Mouse (Mus musculus): ENCODE measurements around the gene Pipox.
A peak's percentile ranks its signal among the peaks of the same experiment; 100 is the strongest.

Pipox gene

DNA sequence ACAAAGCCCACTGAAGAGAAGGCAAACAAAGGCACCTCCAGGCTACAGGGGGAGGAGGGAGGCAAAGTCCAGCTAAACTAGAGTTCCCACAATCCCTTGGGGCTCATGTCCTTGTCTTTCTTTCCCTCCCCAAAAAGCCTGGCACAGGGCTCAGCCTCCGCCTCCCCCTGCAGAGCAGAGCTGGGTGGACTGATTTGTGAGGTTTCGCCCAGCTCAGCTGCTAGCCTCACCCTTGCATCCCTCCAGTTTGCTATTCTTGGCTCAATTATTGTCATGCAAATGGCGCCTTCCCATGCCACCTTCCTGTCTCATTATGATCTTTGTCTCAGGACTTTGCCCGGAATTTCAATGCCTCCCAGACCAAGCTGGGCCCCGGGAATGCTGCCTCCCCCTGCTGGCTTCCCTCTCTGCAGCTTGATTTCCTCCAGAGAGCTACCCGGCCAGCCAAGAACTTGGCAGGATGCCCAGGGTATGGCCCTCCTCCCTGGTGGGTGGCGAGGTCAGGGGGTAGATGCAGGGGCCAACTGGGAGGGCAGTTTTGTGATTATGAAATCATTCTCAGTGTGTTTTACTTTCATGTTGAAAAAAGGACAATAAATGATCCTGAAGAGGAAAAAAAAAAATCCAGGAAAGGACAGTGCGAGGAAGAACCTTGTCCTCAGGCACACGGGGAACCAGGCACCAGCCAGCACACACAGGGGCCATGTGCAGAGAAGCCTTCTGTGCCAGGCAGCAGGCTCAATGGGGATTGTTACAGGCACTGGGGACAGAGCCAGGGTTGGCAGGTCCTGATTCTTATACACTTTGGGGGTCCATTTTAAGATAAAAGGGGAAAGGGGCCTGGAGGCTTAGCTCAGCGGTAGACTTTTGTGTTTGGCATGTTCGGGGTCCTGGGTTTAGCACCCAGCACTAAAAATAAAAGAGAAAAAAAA is at the start of gene Pipox:
Gene Pipox, minus strand, starts transcription at position 310 of the 932 bp plus-strand sequence.
- DNase-seq (ENCODE audit: low spot score in 2 of 2): peak in 1 of 2 experiments; percentile 45

DNA sequence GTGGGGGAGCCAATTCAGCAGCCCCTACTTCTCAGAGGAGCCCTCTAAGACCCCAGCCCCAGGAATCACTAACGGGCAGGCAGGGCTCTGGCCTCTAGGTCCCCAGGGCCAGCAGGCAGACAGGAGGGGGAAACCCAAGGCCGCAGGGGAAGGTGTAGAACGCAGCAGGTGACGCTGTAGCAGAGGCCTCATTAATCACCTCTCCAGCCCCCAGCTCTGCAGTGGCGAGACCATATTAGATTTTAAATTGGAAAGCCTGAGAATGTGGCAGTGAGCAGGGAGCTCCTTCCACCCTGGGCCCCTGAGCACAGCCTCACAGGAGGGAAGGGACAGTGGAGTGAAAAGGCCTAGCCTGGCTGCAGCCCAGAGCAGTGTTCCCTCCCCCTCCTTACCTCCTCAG is 48.3 kb upstream of the Pipox start:
- DNase-seq (ENCODE audit: low spot score in 2 of 2): no peak

DNA sequence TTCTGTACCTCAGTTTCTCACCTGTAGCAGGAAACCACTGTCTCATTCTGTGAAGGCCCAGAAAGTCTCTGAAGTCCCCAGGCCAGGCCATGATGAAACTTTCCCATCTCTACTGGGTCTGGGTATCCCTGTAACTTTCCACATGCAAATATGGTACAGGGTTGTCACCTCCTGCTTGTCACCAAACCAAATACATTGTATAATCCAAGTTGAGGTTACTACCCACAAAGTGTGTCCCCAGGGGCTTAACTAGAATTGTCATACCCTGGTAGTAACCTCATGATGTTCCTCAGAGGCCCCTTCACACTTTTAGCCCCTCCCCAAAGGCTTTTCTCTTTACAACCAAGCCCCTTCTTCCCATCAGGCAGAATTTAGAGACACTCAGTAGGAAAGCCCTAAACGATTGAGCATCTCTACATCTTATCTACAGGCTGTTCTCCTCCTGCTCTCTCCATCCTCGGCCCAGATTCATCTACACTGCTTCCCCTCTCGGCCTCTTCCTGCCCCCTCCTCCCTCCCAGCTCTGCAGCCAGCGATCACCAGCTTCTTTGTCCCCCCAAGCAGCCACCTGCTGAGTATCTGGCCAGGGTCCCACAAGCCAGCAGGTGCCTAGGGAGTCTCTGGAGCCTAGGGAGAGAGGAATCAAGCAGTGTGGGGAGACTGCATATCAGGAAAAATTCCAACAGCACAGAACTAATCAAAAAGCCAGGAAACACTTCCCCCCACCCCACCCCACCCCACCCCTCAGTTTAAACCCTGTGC is 43.9 kb upstream of the Pipox start:
- no peak for DNase-seq (ENCODE audit: low spot score in 2 of 2)

DNA sequence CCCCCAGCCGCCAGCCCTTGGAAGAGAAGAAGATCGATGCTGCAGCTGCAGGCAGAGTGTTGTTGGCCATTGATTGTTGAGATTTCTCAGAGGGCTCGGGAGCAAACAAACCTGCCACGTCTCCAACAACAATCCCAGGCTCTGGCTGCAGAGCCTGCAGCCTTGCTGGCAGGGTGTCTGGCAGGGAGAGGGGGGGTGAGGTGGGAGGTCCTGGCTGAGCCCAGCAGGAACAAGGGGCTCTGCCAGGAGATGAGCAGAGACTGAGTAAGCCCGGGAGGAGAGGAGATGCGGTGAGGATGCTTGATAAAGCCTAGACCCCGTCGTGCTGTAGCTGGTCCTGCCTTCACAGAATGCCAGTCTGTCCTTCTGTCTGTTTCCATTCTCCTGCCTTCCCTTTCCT is 43.0 kb upstream of the Pipox start:
- no peak for DNase-seq (ENCODE audit: low spot score in 2 of 2)

DNA sequence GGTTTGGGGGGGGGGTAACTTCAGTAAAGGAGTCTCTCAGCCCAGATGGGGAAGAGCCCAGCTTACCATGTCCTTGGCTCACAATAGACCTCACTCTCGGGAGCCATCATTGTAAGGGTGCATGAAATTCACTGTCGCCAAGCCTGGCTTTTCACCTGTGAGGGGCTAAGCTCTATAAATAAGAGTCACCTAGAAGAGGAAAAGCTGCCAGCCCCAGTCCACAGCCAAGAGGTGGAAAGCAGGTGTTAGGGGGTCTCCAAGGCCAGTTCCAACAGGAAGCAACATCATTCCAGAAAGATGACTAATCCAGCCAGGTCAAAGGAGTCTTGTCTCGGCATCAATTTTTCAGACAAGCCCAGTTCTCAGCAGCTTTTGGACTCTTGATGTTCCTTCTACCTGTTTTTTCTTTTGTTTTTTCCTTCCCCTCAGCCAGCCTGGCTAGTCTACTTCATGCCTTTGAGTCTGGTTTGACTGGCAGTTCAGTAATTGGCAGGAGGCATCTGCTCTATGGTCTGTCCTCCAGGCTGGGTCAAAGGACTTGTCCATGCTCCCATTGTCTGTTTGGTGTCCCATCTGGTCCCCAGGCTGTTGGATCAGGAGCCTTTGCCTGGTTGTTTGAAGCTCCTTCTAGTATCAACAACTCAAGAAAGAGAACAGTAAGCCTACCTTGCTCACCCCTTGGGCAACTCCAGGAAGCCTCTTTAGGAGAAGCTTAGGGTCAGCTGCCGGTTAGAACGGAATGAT is 40.8 kb upstream of the Pipox start:
- no peak for DNase-seq (ENCODE audit: low spot score in 2 of 2)

DNA sequence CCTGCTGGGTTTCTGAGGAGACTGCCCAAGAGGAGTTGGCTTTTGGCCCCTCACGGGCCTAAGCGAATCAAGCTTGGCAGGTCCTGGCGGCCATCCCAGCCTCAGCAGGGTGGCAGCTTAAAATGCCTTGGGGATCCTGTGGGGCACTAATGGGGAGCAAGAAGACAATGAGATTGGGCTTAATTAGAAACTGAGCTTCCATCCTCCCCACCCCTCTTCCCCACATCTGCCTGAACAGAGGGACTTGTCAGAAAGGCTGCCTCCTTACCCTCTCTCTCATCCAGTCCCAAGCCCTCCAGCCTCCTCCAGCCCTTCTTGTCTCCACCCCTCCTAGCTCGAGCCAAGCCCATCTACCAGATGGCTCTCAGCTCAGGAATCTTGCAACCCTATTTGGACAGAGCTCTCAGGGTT is 40.2 kb upstream of the Pipox start:
- DNase-seq (ENCODE audit: low spot score in 2 of 2): no peak

DNA sequence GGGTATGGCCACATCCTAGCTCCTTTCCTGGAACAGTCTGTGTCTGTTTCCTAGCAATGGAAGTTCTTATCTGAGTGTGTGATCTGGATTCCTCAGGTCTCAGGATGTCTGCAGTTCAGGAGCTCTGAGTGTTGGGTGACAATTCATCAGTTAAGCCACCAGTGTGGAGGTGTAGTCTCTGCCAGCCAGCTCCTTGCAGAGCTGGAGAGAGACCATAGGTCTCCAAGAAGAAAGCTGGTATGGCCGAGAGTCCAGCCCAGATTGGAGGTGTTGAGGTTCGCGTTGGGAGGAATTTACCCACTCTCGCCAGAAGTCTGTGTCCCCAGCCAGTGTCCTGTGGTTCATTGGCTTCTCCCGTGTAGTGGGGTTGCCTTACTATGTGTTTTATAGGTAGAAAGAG is 38.7 kb upstream of the Pipox start:
- no peak for DNase-seq (ENCODE audit: low spot score in 2 of 2)

DNA sequence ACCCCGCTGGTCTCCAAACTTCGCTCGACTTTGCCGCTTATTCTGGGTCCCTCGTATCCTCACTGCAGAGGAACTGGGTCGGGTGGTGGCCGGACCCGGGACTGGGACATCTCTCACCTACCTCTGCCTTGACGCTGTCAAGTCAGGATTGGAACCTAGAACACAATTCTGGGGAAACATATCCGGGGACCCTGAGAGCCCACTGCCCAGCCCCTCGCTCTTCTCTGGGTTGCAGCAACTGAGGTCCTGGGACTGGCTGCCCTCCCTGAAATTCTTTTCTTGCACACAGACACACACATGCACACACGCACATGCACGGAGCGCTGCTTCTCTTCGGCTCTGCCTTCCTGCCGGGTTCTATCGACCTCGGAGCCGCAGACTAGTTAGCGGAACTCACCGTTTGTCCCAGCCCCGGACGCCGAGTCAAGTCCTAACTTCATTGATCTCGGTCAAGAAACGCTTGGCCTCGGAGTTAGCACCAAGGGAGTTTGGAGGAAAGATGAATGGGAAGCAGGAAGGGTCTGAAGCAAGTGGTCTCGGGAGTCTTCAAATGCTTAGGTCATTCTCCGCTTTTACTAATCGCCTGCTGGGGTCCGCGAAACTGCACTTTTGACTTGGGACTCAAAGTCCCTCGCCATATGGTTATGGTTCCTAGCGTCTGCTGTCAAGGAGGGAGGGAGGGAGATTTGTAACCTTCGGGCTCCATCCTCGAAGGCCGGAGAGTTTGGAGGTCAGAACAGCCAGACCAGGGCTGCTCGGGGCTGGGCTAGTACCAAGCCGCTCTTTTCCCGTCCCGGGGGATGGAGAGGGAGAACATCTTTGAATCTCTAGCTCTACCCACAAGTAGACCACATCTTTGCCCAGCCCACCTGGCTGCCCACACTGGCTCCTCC is 37.9 kb upstream of the Pipox start:
- no peak for DNase-seq (ENCODE audit: low spot score in 2 of 2)

DNA sequence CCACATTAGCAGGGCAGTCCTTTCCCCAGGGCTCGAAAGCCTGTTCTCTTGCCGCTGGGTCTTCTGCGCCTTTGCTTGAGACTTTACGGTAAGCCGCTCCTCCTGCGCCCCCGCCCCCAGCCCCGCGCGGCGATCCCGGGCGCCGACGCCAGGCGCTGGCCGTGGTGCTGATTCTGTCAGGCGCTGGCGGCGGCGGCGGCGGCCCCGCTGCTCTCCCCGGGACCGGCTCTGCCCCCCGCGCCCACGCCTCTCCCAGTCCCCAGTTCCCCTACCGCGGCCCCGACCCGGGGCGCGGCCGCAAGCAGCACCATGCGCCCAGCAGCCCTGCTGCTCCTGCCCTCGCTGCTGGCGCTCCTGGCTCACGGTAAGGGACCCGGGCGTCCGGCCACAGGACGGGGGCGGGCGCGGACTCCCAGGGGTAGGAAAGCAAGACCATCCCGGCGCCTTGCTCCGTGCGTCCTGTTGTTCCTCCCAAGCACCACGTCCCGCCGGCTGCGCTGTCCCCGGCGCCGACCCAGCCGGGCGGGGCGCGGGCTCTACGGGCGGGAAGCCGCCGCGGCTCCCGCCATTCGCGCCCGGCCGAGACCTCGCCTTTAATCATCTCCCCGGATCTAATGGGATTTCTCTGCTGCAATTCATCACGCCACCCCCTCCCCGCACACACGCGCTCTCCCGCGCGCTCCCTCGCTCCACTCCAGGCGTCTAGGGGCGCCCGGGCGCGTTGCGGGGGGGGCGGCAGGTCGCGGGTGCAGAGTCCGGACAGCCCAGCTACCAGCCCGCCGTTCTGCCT is 37.0 kb upstream of the Pipox start, which contains the start of gene Sez6:
Gene Sez6, plus strand, starts transcription at position 50 of the 790 bp plus-strand sequence.
- peak; percentile 28 to 62 for DNase-seq (ENCODE audit: low spot score in 2 of 2)

DNA sequence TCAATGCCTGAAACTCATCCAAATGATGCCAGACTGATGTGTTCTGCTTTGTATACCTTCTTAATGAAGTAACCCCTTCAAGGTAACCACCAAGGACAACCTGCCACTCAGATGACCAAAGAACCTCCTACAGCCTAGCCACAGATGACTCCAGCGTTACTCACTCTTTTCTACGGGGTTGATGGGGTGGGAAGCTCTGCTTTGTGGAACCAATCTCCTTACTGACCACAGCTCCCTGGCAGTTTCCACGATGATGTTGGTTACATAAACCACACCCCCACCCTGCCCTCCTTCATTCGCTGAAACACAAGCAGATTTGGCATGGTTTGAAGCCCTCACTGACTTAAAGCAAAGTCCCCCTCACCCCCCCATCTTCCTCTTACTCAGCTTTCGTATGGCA is 33.9 kb upstream of the Pipox start:
- no peak for DNase-seq (ENCODE audit: low spot score in 2 of 2)

DNA sequence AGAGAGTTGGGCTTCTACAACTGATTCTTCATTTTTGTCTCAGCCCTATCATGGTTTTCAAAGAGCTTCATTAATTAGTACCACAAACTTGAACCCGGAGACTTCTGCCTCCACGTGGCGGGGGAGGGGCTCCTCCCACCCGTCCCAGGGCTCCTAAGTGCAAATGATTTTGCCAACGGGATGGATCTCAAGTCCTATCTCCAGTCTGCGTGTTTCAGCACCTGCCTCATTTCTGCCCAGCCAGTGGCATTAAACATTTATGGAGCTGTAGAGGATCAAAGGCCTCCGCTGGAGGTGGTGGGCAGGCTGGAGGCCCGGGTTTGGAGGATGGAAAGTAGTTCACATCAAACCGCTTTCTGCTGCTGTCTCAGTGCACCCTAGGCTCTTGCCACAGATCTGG is 32.8 kb upstream of the Pipox start:
- DNase-seq (ENCODE audit: low spot score in 2 of 2): no peak

DNA sequence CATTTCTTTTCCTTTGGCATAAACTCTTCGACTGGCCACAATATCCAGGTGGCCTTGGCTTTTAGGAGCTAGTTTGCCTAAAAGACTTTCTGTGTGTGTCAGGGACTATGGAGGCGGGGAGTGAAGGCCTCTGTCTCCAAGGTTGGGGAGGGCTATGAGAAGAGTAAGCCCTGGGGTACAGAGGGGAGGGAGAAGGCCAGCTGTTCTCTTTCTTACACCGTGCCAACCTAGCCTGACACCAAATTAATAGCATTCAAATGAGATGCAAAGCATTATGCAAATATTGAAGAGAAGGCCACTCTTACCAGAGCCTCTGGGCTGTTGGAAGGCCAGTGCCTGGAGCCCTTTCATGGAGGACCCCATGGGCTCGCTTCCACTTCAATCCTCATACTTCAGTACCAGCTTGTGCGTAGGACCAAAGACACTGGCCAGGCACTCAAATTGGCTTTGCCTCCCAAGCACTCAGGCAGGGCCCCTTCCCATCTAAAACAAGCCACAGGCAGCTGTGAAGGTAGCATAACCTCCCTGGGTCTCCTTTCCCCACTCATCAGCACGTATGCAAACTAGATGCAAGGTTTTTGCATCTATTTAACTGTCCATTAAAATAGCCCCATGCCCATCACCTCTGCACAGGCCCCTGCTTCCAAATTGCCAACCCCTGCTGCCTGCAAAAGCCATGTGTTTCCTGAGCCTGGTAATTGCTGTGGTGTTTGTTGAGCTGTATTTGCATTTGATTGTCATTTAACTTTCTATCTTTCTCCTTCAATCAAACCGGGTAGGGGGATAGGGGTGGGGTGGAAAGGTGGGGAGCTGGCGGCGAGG is 32.2 kb upstream of the Pipox start:
- DNase-seq (ENCODE audit: low spot score in 2 of 2): no peak

DNA sequence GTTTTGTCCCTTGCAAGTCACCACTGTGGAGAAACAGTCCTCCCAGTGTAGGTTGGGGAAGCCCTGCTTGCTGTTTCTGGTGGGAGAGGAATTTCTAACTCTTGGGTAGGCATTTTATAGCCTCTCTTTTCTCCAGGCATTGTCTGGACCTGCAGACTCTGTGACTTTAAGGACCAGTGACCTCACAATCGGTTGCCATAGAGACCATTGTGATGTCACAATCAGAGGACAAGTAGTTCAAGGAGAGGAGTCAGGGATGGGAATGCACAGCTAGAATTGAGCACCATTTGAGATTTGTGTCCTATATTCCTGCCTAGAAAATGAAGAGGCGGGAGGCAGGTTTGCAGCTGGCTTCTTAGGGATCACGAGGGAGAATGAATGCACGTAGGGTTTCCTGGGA is 29.4 kb upstream of the Pipox start:
- DNase-seq (ENCODE audit: low spot score in 2 of 2): no peak

DNA sequence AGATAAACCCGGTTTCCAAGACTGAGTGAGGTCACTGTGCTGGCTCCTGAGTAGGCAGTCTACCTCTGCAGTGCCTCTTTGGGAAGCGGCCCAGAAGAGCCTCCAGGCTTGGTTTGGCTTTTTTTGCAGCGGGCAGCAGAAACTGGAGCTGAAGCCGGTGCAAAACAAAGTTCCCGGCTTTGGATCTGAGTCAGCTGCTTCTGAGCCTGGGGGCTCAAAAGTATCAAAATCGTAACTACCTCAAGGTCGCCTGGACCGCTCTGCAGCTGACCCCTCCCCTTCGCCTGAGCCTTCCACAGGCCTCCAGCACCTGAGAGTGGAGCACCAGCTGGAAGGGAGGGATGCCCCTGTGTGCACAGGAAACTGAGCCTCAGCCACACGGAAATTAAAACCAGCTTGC is 23.3 kb upstream of the Pipox start:
- DNase-seq (ENCODE audit: low spot score in 2 of 2): no peak

DNA sequence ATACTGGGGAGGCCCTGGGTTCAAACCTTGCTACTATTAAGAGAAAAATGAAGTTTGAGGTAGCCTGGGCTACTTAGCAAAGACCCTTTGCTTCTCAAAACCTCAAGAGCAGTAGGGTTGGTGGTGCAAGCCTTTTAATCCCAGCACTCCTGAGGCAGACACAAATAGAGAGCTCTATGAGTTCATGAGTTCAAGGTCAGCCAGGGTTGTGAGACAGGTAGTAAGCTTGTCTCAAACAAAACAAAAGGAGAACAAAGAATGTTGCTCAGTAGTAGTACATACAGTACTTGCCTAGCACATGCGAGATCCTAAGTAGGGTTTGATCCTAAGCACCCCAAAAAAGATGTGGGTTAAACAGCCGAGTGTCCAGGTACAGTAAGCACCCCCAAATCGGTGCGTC is 22.8 kb upstream of the Pipox start:
- no peak for DNase-seq (ENCODE audit: low spot score in 2 of 2)

DNA sequence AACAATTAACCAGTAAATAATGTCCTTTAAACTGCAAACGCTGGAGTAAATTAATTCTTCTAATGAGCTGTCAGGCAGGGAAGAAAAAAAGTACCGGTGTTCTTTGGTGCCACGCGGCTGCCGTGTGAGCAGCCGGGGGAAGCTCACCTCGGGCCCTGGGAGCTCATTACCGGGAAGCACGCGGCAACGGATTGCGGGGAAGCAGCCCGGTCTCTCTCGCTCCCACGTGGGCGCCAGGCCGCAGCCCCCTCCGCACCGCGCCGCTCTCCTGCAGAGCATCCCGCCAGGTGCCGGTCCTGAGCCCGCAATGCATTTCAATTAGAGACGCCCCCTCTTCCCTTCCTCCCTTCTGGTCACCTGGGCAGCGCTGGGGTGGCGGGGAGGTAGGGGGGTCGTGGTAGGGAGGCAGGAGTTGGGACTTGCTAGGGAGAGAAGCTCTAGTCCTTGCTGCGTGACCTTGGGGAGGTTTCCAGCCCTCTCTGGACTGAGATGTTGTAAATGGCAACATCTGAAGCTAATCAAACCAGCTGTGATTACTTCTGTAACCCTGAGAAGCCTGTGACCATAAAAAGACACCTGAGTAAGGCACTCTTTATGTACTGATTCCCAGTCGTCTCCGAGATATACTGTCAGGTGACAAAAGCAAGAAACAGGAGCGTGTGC is 20.8 kb upstream of the Pipox start:
- no peak for DNase-seq (ENCODE audit: low spot score in 2 of 2)

DNA sequence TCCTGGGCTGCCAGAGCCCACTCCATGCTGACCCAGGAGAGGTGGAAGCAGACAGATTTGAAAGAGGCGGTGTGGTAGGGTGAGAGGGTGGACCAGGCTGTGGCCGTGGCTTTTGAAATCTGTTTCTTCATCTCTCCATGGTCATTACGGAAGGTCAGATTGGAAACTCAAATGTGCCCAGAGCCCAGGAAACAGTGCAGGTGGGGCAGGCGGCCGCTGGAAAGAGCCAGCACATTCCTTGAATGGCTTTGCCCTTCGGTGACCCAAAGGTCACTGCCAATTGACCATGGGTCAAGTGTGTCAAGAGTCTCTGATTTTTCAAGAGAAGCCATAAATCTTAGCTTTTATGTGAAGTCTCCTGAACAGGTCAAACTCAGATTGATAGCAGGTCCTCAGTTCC is 19.6 kb upstream of the Pipox start:
- DNase-seq (ENCODE audit: low spot score in 2 of 2): no peak

DNA sequence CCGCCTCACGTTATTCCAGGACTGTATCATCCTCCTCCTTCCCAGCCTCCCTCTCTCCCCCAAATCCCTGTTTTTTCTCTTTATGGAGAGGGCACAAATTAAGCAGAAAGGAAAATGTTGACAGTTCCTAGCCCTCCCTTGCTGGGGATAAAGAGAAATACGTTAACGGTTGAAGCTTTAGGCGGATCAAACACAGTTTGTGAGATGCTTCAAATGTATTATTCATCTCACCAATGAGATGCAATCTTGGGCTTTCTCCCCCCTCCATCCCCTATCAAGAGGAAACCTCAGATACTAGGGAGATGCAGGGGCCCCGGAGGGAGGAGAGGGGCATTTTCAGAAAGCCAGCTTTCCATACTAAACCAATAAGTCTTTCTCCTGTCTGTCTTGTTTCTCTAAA is 15.9 kb upstream of the Pipox start:
- no peak for DNase-seq (ENCODE audit: low spot score in 2 of 2)

DNA sequence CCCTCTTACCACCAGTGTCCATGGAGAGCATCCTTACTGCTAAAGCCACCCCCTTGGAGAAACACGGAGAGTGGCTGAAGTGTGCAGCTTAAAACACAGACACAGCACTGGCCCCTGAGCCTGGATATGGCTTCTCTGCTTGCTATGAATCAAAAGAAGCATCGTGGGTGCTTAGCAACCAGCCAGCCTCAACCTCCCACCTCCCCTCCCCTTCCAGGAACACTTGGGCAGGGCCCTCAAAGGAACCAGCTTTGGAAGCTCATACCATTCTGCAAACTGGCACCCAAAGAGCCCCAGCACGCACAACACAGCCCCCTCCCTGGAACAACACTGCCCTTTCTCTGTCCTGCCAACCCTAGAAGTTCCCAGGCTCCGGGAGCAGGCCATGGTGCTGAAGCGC is 15.5 kb upstream of the Pipox start:
- no peak for DNase-seq (ENCODE audit: low spot score in 2 of 2)

Measured in spleen, postnatal 14 days (tissue).